Mouse (Mus musculus) c-Kit-positive CD71-negative TER-119-negative erythroid progenitor cells, embryonic 14.5 days (primary cell): ENCODE measurements around the gene Atp1b3.
A peak's percentile ranks its signal among the peaks of the same experiment; 100 is the strongest.
"Not testable (repeated sequence)": the region's sequence is repeated elsewhere in the genome, so short reads cannot be mapped to it uniquely, and the experiment has no call there.

Experiments
- DNase-seq: peaks from one replicate; pipeline ENCODE4 v3.0.0-alpha.2; 2013; ENCODE audit warnings: low read depth

Gene Atp1b3

DNA sequence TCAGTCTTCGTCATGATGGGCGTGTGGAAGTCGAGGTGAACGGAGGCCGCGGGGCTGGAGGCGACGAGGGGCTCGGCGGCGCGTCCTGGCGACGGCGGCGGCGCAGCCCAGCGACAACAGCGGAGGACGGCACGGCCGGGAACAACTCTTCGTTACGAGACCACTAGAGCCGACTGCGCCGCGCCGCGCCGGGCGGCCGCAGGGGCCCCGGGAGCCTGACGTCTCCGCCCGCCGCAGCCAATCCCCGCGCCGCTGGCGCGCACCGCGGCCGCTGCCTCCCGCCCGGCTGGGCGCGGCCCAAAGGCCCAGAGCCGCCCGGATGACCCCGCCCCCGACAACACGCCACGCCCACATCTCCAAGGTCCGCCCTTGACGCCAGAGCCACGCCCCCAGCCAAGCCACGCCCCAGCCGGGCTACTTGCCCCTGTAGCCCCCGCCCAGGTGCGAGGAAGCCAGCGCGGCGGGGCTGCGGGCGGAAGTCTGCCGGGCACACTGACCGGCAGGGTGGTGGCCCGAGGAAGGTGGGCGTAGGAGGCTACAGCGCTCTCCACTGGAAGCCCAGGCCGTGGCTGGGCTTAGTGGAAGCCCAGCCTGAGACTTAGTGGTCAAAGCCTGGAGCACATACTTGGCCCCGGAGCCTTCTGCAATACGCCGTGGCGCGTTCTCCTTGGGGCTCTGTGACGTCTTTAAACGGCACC, at the start of gene Atp1b3:
Gene Atp1b3 (minus strand): TSS at position 302 of the 698 bp plus-strand sequence.
- DNase-seq, result peak; percentile 91

DNA sequence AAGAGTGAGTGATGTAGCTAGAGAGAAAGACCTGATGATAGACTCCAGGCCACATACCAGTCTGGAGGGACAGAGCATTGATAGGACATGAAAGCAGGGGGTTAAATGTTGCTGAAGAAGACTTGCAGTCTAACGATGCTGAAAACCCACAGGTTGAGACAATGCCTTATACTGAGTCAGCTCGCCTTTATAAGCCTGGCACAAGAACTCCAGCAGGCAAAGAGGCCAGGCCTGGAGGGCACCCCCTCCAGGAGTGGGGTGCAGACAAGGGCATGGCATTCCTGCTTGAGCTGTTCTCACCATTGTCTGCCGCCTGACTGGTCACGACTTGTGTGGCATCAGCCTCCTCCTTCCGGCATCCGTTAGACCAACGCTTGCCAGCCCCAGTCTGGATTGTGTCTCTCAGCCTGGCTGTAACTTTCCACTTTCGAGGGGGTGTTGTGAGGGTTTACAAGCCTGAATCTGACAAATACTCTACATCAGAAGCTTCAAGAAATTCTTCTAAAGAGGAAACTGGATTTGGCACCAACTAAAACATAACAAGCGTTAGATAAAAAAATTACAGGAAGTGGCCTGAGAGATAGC, 48.7 kb upstream of the Atp1b3 start:
- DNase-seq, result no peak

DNA sequence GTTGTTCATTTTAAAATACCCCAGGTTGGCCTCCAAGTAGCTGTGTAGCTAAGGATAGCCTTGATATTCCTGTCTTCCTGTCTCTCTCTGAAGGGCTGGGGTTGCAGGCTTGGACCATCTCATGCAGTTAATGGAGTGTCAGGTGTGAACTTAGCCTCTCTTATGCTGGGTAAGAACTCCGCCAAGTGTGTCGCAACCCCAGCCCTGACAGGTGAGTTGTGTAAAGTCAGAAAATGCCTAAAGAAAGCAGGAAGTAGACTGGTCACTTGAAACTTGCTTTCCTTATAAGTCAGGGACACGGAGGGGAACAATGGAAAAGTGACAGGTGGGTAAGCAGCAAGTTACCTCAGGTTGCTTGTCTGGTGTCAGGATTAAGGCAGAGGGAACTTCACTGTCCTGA, 40.1 kb upstream of the Atp1b3 start:
- no peak for DNase-seq

DNA sequence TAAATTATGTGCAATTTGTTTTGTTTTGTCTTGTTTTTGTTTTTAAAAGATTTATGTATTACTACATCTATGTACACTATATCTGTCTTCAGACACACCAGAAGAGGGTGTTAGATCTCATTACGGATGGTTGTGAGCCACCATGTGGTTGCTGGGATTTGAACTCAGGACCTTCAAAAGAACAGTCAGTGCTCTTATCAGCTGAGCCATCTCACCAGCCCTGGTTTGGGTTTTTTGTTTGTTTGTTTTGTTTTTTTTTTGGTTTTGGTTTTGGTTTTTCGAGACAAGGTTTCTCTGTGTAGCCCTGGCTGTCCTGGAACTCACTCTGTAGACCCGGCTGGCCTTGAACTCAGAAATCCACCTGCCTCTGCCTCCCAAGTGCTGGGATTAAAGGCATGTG, 35.7 kb upstream of the Atp1b3 start:
- DNase-seq, result not testable (repeated sequence)

DNA sequence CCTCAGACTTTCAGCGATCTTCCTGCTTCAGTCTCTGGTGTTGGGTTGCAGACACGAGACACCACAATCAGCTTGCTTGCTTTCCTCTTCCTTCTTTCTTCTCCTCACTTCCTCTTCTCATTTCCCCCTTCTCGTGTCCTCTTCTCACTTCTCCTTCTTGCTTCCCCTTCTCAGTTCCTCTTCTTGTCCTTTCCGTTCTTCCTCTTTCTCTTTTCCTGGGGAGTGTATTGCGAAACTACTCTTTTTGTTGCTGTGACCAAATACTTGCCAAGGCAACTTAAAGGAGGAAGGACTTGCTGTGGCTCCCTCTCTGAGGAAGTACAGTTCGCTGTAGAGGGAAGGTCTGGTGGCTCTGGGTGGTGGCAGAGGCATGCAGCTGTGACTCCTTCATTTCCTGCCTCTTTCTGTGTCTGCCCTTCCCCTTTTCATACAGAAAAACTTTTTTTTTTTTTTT, 35.2 kb upstream of the Atp1b3 start:
- DNase-seq, result peak; percentile 63

DNA sequence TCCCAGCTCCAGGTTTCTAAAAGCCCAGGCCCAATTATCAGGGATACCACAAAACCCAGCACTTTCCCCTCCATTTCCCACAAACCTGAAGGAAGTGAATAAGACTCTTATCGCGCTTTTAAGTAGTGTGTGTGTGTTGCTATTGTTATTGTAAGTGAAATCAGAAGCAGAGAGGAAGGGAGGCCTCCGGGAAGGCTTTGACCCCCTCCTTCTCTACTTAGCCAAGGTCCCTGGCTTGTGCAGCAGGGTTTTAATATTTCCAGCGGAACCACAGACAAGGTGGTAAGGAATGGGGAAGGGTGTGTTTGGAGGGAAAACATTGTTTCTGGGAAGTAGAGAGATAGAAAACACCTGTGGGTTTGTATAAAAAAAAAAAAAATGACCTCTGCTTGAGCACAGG, 34.4 kb upstream of the Atp1b3 start:
- no peak for DNase-seq

DNA sequence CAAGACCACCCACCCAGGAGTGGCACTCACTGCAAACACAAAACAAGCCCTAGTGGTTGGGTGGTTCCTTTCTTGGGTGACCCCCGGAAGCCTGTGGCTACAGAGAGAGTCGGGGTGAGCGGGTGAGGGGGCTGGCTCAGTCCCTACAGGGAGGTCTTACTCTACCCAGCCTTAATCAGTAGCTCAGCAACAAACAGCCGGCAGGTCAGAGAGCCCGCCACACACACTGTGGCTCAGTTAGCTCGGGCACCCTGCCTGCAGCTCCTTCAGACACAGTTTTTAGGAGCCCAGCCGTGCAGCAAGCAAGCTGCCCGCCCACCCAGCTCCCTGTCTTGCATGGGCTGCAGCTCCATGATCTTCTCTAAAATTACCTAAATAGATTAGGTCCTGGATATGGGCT, 33.9 kb upstream of the Atp1b3 start:
- no peak for DNase-seq

DNA sequence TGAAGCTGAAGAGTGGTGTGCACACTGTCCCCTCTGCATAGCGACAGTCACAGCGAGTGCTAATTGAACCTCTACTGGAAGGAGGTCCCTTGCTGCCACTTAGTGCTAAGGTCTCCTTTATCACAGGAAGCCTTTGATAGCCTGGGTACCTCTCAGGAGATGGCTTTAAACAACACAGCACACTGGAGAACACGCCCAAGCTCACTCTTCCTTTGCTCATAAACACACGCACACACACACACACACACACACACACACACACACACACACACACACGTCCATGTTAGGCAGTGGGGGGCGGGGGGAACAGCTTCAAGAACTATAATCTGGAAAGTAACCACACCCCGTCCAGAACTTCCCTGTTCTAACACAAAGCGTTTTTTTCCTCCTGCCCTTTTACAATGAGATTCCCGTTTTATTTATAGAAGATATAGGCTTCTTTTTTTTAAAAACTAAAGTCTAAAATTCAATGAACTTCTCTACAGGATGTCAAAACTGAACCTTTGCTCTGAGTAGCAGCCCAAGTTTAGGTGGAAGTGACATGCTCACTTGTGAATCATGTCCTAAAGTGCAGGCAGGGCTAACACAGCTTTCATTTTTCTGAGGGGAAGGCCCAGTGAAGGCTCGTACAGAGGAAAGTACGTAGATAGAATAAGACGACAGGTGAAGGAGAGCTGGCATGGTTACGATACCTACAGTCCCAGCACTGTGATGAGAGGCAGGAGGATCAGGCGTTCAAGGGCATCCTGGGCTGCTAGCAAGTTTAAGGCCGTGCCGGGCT, 30.9 kb upstream of the Atp1b3 start:
- DNase-seq, result no peak

DNA sequence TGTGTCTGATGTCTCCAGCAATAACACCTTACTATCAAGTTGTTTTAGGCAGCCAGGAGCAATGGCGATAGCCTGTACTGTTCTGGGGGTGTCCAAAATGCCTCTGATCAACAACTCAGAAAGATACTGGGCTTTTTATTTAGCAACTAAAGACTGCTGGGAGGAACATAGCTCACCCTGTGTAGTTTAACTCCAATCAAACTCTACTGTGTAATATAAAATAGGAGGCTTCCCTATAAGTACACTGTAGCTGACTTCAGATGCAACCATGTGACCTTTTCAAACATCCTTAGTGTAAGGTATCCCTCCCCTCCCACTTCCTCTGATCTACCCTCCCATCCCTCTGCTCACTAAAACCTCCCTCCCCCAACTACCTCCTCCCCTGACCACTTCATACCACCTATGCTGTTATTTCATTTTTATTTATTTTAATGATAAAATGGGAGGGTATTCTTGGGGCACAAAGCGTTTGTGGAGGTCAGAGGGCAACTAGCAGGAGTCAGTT, 29.5 kb upstream of the Atp1b3 start:
- DNase-seq, result no peak

DNA sequence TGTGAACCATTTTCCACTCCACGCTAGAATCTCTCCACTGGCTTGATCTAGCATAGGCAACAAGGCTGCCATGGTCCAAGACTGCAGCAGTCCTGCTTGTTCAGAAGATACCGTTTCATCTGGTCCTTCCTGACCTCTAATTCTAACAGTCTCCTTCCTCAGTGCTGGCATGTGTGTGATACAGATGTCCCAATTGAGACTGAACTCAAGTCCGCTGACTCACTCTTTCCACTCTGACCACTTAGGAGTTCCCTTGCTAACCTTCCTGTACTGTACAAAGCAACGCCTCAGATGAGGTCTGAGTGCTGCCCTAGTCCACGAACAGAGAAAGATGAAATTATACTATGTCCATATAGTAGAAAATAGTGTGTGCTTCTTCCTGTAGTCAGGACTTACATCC, 28.9 kb upstream of the Atp1b3 start:
- DNase-seq, result peak; percentile 57

DNA sequence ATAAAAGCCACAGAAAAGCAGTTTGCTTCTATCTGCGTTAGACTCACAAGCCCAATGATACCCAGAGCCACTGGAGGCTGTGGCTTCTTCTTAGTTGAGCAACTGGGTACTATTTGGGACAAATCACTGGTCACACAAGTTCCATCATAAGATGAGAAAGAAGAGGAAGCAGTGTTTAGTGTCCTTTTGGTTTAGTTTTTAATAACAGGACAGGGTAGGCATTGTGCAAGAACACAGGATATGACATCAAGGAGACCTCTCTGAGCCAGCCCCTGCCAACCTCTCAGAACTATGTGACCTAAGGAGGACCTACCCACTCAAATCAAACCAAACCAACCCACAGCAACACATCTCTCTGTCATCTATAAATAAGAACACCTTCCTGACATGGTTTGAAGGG, 27.7 kb upstream of the Atp1b3 start:
- DNase-seq, result no peak

DNA sequence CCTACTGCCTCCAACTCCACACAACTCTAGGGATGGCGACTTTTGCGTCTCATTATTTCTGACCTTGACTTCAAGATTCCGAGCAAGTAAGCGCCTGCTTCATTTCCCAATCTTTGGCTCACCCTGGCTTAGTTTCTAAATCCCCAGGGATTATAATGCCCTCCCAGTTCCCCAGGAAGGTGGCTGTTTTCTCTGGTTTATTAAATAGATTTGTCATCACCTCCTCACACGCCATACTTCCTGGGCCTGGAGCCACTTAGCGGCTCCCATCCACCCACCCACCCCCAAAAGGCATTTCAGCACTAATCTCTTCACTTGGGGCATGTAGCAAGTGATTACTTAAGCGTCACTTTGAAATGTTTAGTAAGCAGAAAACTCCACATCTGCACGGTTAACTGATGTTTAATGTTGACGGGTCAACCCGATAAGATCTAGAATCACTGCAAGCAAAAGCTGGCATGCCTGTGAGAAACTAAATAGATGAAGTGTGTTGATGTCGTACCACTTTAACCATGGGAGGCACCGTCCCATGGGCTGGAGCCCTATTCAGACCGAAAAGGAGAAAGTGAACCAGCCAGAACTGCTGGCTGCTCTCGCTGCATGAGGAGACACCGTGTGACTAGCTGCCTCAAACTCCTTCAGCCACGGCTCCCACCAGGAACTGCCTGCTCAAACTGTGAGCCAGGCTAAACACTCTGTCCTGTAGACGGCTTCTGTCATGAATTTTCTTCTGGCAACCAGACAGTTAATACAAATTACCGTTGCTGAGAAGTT, 19.7 kb upstream of the Atp1b3 start:
- DNase-seq, result no peak

DNA sequence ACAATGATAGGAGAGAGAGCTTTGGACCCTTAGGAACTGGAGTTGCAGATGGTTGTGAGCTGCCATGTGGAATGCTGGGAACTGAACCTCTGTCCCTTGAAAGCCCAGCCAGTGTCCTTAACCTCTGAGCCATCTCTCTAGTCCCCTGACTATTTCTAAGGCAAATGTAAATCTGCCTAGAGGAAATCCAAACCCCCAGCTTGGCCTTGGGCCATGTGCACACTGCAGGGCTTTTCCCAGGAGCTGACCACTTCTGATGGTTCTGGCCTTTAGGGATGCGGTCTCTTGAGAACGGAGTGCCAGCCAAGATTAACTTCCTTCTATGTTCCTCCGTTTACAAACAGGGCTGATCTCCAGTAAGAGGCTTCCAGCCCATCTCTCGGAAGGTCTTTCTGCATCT, 18.5 kb upstream of the Atp1b3 start:
- DNase-seq, result no peak

DNA sequence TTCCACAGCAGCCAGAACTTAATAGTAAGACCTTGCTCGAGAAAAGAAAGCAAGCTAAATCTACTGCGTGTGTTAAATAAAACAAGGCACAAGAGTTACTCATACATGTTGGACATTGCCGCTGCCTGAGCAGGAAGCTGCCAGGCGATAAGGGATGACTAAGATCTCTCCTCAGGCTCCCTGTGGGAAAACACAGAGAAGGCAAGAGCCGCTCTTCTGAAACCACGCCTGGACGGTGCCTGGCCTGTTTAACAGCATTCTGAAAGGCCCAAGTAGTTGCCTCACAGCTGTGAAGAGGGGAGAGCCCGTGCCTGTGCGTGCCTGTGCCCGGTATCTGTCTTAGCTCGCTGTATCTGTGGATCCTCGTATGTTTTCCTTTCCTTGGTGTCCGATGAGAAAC, 17.2 kb upstream of the Atp1b3 start:
- no peak for DNase-seq

DNA sequence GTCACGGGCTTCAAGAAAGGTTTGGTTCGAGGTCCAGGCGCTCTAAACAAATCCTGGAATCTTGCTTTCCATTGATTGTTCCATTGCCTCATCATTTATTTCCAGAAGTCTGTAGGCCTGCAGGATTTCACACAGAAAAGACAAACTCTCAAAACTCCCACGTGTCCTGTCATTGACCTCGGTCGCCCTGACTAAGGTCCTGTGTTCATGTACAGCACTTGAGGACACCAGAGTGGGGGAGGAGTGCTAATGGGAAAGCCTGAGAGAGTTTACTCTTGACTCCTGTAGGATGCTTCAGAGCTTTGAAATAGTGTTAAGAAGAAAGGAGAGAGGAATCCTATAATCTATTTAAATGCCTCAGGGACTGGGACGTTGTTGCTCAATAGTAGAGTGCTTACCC, 15.3 kb upstream of the Atp1b3 start:
- DNase-seq, result no peak

DNA sequence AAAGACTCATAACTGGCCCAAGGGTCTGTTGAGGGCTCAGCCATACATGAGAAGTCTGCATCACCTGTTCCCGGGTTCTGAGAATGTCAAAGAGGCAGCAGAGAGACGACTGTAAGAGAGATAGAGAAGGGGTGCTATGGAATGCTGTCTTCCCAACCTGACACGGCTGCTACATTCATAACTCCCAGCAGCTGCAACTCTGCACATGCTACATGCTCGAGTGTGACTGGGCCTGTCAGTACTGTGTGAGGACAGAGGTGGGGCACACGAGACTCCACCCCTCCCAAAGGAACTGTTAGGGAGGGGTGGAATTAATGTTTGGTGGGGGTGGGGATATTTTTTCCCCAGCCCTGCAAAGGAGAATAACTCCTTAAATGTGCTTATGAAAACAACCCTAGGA, 14.5 kb upstream of the Atp1b3 start:
- no peak for DNase-seq

DNA sequence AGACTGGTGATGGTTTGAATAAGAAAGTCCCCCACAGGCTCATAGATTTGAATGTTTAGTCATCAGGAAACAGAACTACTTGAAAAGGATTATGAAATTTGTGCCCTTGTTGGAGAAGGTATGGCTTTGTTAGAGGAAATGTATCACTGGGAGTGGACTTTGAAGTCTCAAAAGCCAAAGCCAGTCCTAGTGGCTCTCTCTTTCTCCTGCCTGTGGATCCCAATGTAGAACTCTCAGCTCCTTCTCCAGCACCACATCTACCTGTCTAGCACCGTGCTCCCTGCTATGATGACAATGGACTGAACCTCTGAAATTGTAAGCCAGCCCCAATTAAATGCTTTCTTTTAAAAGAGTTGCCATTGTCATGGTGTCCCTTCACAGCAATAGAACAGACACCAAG, 12.9 kb upstream of the Atp1b3 start:
- no peak for DNase-seq

DNA sequence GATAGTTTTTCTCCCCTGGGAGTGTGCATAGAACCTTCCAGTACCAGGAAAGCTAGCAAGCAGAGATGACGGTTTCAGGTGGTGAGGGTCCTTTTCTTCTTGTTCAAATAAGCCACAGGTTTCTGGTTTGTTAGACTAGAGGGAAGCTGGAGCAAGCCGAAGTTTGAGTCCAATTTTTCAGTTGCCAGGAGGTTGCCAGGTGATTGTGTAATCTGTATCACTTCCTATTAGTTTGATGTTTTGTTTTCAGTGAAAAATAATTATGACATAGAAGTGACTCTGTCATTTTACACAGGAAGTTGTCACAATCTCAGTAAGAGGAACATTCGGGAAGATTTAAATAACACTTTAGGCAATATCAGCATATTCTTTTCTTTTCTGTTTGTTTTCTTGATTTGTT, 11.6 kb upstream of the Atp1b3 start:
- no peak for DNase-seq

DNA sequence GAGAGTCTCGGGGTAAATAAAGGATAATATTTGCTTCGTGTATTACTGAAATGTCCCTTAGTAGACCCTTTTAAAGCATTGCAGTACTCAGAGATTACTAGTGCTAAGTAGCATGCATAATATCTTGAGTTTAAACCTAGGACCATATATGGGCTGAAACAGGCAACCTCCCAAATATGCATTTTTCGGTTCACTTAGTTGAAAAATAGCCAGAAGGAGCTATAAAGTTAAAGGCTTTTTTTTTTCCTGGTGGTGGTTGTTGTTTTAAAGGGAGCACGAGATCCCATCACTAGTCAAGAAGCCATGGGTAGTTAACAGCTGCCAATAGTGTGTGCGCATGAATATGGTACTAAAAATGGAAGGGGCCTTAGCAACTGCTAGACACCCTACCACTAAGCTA, 6.8 kb upstream of the Atp1b3 start:
- DNase-seq, result no peak

DNA sequence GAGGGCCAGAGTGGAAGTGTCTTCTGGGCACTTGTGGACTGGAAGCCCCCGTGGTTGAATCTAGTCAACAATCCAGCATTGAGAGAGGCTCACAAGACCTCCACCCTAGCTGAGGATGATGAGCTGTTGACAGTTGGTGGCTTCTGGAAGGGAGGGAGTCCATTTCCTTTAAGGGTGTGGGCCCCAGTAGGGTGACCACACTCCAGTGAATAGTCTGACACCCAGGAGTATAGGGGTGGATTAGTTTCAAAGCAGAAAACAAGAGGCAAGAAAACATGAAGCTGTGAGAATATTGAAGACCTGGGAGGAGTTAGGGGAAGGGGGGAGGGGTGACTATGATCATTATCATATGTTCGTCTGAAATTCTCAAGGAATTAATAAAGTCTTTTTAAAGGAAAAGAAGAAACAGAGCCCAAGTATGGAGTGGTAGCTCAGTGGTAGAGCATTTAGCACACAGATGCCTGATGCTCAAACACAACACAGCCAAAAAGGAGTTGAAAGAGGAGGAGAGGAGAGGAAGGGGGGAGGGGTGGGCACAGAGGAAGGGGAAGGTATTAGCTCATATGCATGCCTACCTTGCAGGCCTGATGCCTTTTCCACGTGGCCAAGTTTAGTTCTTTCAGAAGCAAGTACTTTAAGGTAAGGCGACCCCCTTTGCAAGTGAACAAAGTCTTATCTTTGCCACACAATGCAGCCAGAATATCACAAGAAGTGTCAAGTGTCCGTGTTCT, 5.6 kb upstream of the Atp1b3 start:
- DNase-seq, result no peak

DNA sequence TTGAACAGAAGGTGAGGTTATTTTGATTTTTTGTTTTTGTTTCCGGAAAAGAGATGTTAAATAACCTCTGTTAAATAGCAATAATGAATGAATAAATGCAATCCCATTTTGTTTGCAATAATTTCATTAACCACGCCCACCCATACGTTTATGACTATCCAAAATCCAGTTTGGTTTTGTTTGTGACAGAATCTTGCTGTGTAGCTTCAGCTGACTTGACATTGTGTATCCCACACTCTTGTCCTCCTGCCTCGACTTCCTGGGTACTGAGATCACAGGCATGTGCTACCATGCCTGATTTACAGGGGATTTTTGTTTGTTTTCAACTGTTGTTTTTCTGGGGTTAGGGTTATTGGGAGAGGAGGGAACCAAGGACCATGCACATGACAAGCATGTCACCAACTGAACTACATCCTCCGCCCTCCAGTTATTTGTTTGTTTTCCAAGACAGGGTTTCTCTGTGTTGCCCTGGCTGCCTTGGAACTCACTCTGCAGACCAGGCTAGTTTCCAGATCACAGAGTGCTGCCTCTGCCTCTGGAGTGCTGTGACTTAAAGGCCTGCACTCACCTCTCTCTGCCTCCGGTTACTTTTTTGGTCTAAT, 1.1 kb upstream of the Atp1b3 start:
- DNase-seq, result no peak
